Mouse (Mus musculus): ENCODE results near the gene Trio.

GRCm38 (mm10) chr15:27875753-27876152 lies 149.9 kb downstream of the Trio start:
- TF ChIP-seq GATA1 (IDR thresholded peaks at IDR 0.05; ENCODE audit: low read length) (no peak), TAL1 (IDR thresholded peaks at IDR 0.05; ENCODE audit: low read length) (no peak)
